In the genomic region with DNA sequence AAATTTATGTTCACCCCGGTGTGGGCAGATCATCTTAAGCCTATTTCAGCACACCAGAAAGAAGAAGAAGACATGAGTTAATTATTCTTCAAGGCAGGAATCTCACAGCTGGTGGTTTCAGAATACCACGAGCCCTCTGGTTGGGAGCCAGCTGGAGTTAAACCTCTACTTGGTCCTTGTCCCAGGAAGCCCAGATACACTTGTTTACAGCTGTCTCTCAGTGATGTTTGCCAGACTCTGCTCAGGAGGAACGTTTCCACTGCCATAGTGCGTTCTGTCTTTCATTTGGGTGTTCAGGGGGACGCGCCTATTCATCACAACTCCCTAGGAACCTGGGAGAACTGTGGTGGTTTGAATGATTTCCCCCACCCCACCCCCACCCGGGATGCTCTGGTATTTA, we compare ENCODE assay signal across 8 mouse cellular contexts. TPM values are rescaled to one million over a fixed set of nuclear protein-coding genes. Genes with fewer than 3 reads are reported as not detected.
DNase-seq lines count a peak whose midpoint lies in the region; ATAC-seq lines count a peak whose summit lies in the region.

No protein-coding gene starts in this region.

- H3K9me3 ChIP-seq in stomach, embryonic 15.5 days, result no peaks in the 10 kb centered on the region

- 0 out of 2 replicates have a peak overlapping the region, but pooled peaks have one; percentile 19 for H3K4me2 ChIP-seq in stomach, embryonic 15.5 days

- H3K4me1 ChIP-seq in stomach, embryonic 15.5 days, result peaks cover 22% of the 10 kb centered on the region

- peak; percentile 84 to 88 for DNase-seq in cerebellum, postnatal 10 days
- DNase-seq in cerebellum, postnatal 25 days, result no peak
- DNase-seq in right cerebral cortex, postnatal 10 days (ENCODE audit: low spot score in 2 of 2), result peak; percentile 69 to 73
- DNase-seq in right cerebral cortex, postnatal 25 days, result no peak
- DNase-seq in kidney, postnatal 10 days, result peak; percentile 83
- DNase-seq in cerebellum, adult 11-12 months, result no peak
- no peak for DNase-seq in cerebellum, postnatal 36 days

- H3K27ac ChIP-seq in stomach, embryonic 15.5 days, result peak overlapping the region; percentile 57

- ATAC-seq in stomach, embryonic 15.5 days (ENCODE audit: insufficient read depth, low FRiP score, low read depth), result peak; percentile 78; the same call in 1 of the 2 replicates

- 21% methylated on average over 7 of the region's 7 CpGs for WGBS in stomach, embryonic 15.5 days

- H3K4me3 ChIP-seq in stomach, embryonic 15.5 days (replicated peaks), result no peak overlapping the region

- no peaks in the 10 kb centered on the region for H3K27me3 ChIP-seq in stomach, embryonic 15.5 days (replicated peaks)

- no peak overlapping the region for H3K9ac ChIP-seq in stomach, embryonic 15.5 days

- H3K36me3 ChIP-seq in stomach, embryonic 15.5 days, result no peaks in the 10 kb centered on the region

RNA-seq across cellular contexts. Expression of a gene that starts 24.0 kb away (rescaled TPM):
- polyA plus RNA-seq in stomach, embryonic 15.5 days (2015; fragmentation: Nextera tagmentation; extraction: Ambion mirVana), result 23.4 and 27.8 TPM in 2 replicates

Comparison
In these comparisons a context has a peak if more than half of its experiments do, and no peak if none do; other contexts are left out.
1. DNase-seq: peak in cerebellum, postnatal 10 days (2 of 2), right cerebral cortex, postnatal 10 days (2 of 2) and kidney, postnatal 10 days (single experiment); none in cerebellum, postnatal 25 days (0 of 2), right cerebral cortex, postnatal 25 days (single experiment), cerebellum, adult 11-12 months (single experiment) and cerebellum, postnatal 36 days (0 of 2).